Mouse (Mus musculus): ENCODE results near the gene Clstn2. TPM values are rescaled to one million over a fixed set of nuclear protein-coding genes. Genes with fewer than 3 reads are reported as not detected.

The Clstn2 gene
- polyA plus RNA-seq, 1 experiment from 2014 or later: 1.3 TPM

DNA sequence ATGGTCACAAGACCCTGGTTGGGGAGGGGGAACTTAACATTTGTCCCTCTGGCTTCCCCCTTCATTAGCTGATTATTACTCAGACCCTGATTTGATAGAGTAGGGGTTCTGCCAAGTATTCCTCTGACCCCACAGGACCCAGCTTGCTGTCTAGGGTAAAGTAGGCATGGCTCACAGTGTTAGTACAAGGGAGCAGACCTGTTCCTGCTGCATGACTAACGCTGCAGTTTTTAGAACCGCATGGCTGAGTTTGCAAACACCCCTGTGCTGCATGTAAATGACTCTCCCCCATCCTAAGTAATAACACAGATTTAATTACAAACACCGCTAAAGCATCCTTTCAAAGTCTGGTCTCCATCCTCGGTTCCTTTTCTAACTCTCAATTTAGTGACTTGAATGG is 531.6 kb downstream of the Clstn2 start:
- ATAC-seq (ENCODE audit: insufficient number of reproducible peaks, low FRiP score, low TSS enrichment, low read depth) (no peak), DNase-seq (ENCODE audit: low spot score) (no peak)
- no peak overlapping the region for H3K9ac ChIP-seq (ENCODE audit: low read length)
- no peak overlapping the region for H3K27ac ChIP-seq (replicated peaks; ENCODE audit: low read depth, low read length)
- no peak overlapping the region for H3K4me3 ChIP-seq (ENCODE audit: low read depth, low read length)
- H3K4me2 ChIP-seq (ENCODE audit: low read depth, severe bottlenecking): no peak overlapping the region
- no peaks in the 10 kb centered on the region for H3K9me3 ChIP-seq (ENCODE audit: control insufficient read depth, low read length)
- no peaks in the 10 kb centered on the region for H3K27me3 ChIP-seq (ENCODE audit: control insufficient read depth, insufficient read depth, low read length)
- no peaks in the 10 kb centered on the region for H3K4me1 ChIP-seq (ENCODE audit: control insufficient read depth, insufficient read depth, low read length)
- WGBS: 70% methylated on average over 4 of the region's 4 CpGs
- H3K36me3 ChIP-seq (ENCODE audit: control insufficient read depth, insufficient read depth, low read length): no peaks in the 10 kb centered on the region

DNA sequence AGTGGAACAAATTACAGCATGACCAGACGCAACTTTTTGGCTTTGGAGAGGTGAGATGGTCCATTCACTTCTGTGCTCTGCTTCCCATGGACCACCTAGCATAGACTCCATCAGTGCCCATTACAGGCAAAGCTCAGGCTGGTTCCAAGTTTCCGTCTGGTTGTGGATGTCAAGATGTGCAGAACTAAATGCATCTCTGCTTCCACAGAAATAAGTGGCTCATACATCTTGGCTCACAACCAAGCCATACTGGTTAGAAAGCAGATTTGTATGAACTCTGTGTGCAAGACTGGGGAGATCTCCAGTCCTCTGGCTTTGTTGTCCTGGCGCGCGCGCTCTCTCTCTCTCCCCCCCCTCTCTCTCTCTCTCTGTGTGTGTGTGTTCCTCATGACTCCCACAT is 537.9 kb downstream of the Clstn2 start:
- H3K4me2 ChIP-seq (ENCODE audit: low read depth, severe bottlenecking): no peak overlapping the region
- H3K9ac ChIP-seq (ENCODE audit: low read length): no peak overlapping the region
- no peaks in the 10 kb centered on the region for H3K36me3 ChIP-seq (ENCODE audit: control insufficient read depth, insufficient read depth, low read length)
- H3K9me3 ChIP-seq (ENCODE audit: control insufficient read depth, low read length): no peaks in the 10 kb centered on the region
- H3K27ac ChIP-seq (replicated peaks; ENCODE audit: low read depth, low read length): no peak overlapping the region
- H3K4me1 ChIP-seq (ENCODE audit: control insufficient read depth, insufficient read depth, low read length): no peaks in the 10 kb centered on the region
- DNase-seq (ENCODE audit: low spot score): no peak
- WGBS: 97% methylated on average over 6 of the region's 6 CpGs
- H3K27me3 ChIP-seq (ENCODE audit: control insufficient read depth, insufficient read depth, low read length): no peaks in the 10 kb centered on the region
- no peak for ATAC-seq (ENCODE audit: insufficient number of reproducible peaks, low FRiP score, low TSS enrichment, low read depth)
- no peak overlapping the region for H3K4me3 ChIP-seq (ENCODE audit: low read depth, low read length)

DNA sequence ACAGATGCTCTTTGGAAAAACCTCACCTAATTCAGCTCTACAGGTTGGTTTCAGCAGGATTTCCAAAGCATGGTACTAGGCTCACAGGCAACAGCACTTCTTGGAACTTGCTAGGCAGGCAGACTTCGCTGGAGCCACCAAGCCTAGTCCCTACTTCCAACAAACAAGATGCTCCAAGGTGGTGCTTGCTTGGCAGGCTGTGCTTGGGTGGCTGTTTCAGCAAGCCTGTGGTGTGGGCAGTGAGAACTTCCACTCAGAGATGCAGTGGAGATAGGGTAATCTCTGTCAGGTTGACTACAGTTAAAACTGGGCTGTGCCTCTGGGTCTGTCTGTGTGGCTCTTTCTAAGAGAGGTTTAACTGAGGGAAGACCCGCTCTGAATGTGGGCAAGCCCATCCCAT is 541.4 kb downstream of the Clstn2 start:
- no peak overlapping the region for H3K4me2 ChIP-seq (ENCODE audit: low read depth, severe bottlenecking)
- H3K27me3 ChIP-seq (ENCODE audit: control insufficient read depth, insufficient read depth, low read length): no peaks in the 10 kb centered on the region
- ATAC-seq (ENCODE audit: insufficient number of reproducible peaks, low FRiP score, low TSS enrichment, low read depth) (no peak), DNase-seq (ENCODE audit: low spot score) (no peak)
- H3K9ac ChIP-seq (ENCODE audit: low read length): no peak overlapping the region
- no peaks in the 10 kb centered on the region for H3K4me1 ChIP-seq (ENCODE audit: control insufficient read depth, insufficient read depth, low read length)
- H3K36me3 ChIP-seq (ENCODE audit: control insufficient read depth, insufficient read depth, low read length): no peaks in the 10 kb centered on the region
- no peaks in the 10 kb centered on the region for H3K9me3 ChIP-seq (ENCODE audit: control insufficient read depth, low read length)
- H3K4me3 ChIP-seq (ENCODE audit: low read depth, low read length): no peak overlapping the region
- H3K27ac ChIP-seq (replicated peaks; ENCODE audit: low read depth, low read length): no peak overlapping the region
- 89% methylated on average over 2 of the region's 2 CpGs for WGBS

DNA sequence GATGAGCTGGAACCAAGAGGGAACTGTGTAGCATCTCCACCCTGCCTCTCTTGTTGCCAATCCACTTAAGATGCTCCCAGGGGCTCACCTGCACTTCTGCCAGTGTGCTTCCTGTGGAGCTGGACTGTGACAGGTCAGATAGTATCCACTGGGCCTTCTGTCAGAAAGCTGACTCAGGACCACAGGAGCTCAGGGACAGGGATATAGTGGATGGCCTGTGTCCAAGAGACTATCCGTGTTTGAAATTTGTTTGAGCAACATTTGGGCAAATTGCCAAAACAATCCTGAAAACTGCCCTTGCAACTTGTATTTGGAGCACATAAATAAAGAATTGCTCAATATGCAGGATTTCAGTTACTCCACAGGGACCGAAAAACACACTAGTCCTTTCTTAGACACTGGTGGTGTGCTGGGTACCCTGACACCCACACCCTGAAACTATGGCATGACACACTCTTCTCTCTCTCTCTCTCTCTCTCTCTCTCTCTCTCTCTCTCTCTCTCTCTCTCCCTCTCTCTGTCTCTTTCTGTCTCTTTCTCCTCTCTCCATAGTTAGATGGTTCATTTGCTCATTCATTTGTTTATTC is 542.3 kb downstream of the Clstn2 start:
- Histone ChIP-seq H3K4me2 (ENCODE audit: low read depth, severe bottlenecking) (no peak overlapping the region), H3K4me3 (ENCODE audit: low read depth, low read length) (no peak overlapping the region), H3K4me1 (ENCODE audit: control insufficient read depth, insufficient read depth, low read length) (no peaks in the 10 kb centered on the region), H3K27me3 (ENCODE audit: control insufficient read depth, insufficient read depth, low read length) (no peaks in the 10 kb centered on the region), H3K36me3 (ENCODE audit: control insufficient read depth, insufficient read depth, low read length) (no peaks in the 10 kb centered on the region), H3K27ac (replicated peaks; ENCODE audit: low read depth, low read length) (no peak overlapping the region), H3K9ac (ENCODE audit: low read length) (no peak overlapping the region), H3K9me3 (ENCODE audit: control insufficient read depth, low read length) (no peaks in the 10 kb centered on the region)
- DNase-seq (ENCODE audit: low spot score) (no peak), ATAC-seq (ENCODE audit: insufficient number of reproducible peaks, low FRiP score, low TSS enrichment, low read depth) (no peak)
- 96% methylated on average over 2 of the region's 2 CpGs for WGBS

DNA sequence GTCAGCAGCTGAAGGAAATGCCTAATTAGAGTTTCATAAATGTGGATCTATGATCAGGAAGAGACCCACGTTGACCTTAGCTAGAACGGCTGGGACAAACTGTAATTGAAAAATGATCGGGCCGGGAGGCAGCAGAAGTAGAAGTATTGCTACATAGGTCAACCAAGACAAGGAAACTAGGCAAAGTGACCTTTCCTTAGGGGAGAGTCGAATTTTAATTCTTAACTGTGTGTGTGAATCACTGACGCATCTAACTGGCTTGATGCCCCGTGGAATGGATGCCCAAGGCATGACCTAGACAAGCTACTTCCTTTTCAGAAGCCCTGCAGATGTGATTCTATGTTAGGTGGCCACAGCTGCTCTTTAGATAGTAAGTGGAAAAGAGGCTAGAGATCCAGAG is 546.2 kb downstream of the Clstn2 start:
- WGBS: 79% methylated on average over 7 of the region's 7 CpGs
- H3K4me3 ChIP-seq (ENCODE audit: low read depth, low read length): no peak overlapping the region
- H3K4me2 ChIP-seq (ENCODE audit: low read depth, severe bottlenecking): no peak overlapping the region
- H3K27me3 ChIP-seq (ENCODE audit: control insufficient read depth, insufficient read depth, low read length): no peaks in the 10 kb centered on the region
- ATAC-seq (ENCODE audit: insufficient number of reproducible peaks, low FRiP score, low TSS enrichment, low read depth) (no peak), DNase-seq (ENCODE audit: low spot score) (no peak)
- H3K4me1 ChIP-seq (ENCODE audit: control insufficient read depth, insufficient read depth, low read length): no peaks in the 10 kb centered on the region
- H3K9me3 ChIP-seq (ENCODE audit: control insufficient read depth, low read length): no peaks in the 10 kb centered on the region
- H3K27ac ChIP-seq (replicated peaks; ENCODE audit: low read depth, low read length): no peak overlapping the region
- H3K9ac ChIP-seq (ENCODE audit: low read length): no peak overlapping the region
- H3K36me3 ChIP-seq (ENCODE audit: control insufficient read depth, insufficient read depth, low read length): no peaks in the 10 kb centered on the region

DNA sequence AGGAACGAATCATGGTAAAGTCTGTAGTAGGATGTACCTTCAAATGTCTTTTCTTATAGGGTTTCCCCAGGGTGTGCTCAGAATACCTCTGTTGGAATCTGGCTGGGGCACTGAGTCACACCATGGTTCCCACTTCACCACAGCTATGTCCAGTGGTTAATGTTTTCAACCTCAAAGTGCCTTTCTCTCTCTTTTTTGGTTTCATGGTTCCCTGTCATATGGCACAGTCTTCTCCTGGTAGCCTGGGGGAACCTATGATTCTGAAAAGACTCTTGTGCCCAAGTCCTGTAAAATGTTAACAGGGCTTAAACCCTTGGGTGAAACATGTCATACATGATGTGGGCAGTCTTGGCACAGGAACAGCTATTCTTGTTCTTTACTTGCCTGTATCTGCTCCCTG is 551.8 kb downstream of the Clstn2 start:
- WGBS: 75% methylated on average over 1 of the region's 1 CpGs
- Histone ChIP-seq H3K27me3 (ENCODE audit: control insufficient read depth, insufficient read depth, low read length) (no peaks in the 10 kb centered on the region), H3K9me3 (ENCODE audit: control insufficient read depth, low read length) (no peaks in the 10 kb centered on the region), H3K4me3 (ENCODE audit: low read depth, low read length) (no peak overlapping the region), H3K36me3 (ENCODE audit: control insufficient read depth, insufficient read depth, low read length) (no peaks in the 10 kb centered on the region), H3K9ac (ENCODE audit: low read length) (no peak overlapping the region), H3K4me1 (ENCODE audit: control insufficient read depth, insufficient read depth, low read length) (no peaks in the 10 kb centered on the region), H3K27ac (replicated peaks; ENCODE audit: low read depth, low read length) (no peak overlapping the region), H3K4me2 (ENCODE audit: low read depth, severe bottlenecking) (no peak overlapping the region)
- no peak for ATAC-seq (ENCODE audit: insufficient number of reproducible peaks, low FRiP score, low TSS enrichment, low read depth)
- DNase-seq (ENCODE audit: low spot score): no peak

DNA sequence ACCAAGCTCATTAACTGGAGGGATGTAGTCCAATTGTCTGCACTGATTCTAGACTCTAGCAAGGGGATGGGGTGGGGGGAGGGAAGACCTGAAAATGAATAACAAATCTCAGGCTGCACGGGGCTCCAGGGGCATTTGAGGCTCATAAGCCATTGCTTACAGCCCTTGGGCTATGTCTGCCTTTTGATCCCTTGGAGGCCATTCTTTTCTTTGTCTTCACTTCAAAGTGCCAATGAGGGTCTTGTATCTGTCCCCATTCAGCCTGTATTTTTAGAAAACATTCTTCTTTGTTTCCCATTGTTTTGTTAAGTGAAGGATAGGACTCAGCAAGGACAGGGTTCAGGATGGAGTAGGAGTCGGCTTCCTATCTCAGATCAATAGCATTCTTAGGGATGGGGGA is 556.0 kb downstream of the Clstn2 start:
- H3K4me1 ChIP-seq (ENCODE audit: control insufficient read depth, insufficient read depth, low read length): no peaks in the 10 kb centered on the region

DNA sequence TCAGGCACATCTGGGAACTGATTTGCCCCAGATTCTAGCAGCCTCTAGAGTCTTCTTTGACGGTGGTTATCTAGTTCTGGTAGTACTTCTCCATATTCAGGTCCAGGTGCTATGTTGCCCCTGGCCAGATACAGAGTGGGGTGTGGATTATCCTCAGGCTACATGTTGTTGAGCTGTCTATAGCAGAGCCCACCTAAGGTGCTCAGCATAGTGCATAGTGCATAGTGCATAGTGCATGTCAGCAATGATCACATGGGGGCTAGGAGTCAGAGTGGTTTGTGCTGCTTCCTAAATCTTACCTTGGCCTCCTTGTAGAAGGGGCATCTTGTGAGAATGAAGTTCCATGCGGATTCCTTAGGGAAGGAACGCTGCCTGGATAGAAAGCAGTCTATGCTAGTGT is 556.5 kb downstream of the Clstn2 start:
- DNase-seq (ENCODE audit: low spot score): no peak
- Histone ChIP-seq H3K9me3 (ENCODE audit: control insufficient read depth, low read length) (no peaks in the 10 kb centered on the region), H3K36me3 (ENCODE audit: control insufficient read depth, insufficient read depth, low read length) (no peaks in the 10 kb centered on the region), H3K4me3 (ENCODE audit: low read depth, low read length) (no peak overlapping the region), H3K27ac (replicated peaks; ENCODE audit: low read depth, low read length) (no peak overlapping the region), H3K9ac (ENCODE audit: low read length) (no peak overlapping the region), H3K27me3 (ENCODE audit: control insufficient read depth, insufficient read depth, low read length) (no peaks in the 10 kb centered on the region), H3K4me1 (ENCODE audit: control insufficient read depth, insufficient read depth, low read length) (no peaks in the 10 kb centered on the region), H3K4me2 (ENCODE audit: low read depth, severe bottlenecking) (no peak overlapping the region)
- 84% methylated on average over 3 of the region's 3 CpGs for WGBS
- ATAC-seq (ENCODE audit: insufficient number of reproducible peaks, low FRiP score, low TSS enrichment, low read depth): no peak

More for the DNA sequence above, 556.0 kb downstream of the Clstn2 start:
- ATAC-seq (ENCODE audit: insufficient number of reproducible peaks, low FRiP score, low TSS enrichment, low read depth): no peak
- Histone ChIP-seq H3K9ac (ENCODE audit: low read length) (no peak overlapping the region), H3K27ac (replicated peaks; ENCODE audit: low read depth, low read length) (no peak overlapping the region), H3K27me3 (ENCODE audit: control insufficient read depth, insufficient read depth, low read length) (no peaks in the 10 kb centered on the region), H3K4me3 (ENCODE audit: low read depth, low read length) (no peak overlapping the region), H3K4me2 (ENCODE audit: low read depth, severe bottlenecking) (no peak overlapping the region), H3K9me3 (ENCODE audit: control insufficient read depth, low read length) (no peaks in the 10 kb centered on the region), H3K36me3 (ENCODE audit: control insufficient read depth, insufficient read depth, low read length) (no peaks in the 10 kb centered on the region)
- 49% methylated on average over 2 of the region's 2 CpGs for WGBS
- no peak for DNase-seq (ENCODE audit: low spot score)

DNA sequence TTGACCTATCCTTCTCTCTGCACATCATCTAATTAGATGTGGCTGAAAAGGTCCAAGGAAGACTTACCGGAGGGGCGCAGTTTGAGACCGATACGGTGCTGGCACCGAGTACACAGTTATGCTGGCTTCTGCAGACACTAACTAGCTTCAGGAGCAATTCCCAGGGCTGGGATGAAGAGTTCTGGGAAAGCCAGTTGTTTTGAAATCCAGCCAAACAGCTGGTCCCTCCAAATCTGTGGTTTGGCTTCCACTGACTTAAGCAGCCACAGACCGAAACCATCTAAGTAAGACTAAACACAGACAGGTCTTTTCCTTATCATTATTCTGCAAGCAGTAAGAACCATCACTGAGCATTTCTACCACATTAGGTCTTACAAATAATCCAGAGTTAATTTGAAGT is 558.1 kb downstream of the Clstn2 start:
- Histone ChIP-seq H3K4me2 (ENCODE audit: low read depth, severe bottlenecking) (no peak overlapping the region), H3K4me3 (ENCODE audit: low read depth, low read length) (no peak overlapping the region), H3K27me3 (ENCODE audit: control insufficient read depth, insufficient read depth, low read length) (no peaks in the 10 kb centered on the region), H3K36me3 (ENCODE audit: control insufficient read depth, insufficient read depth, low read length) (no peaks in the 10 kb centered on the region), H3K4me1 (ENCODE audit: control insufficient read depth, insufficient read depth, low read length) (no peaks in the 10 kb centered on the region), H3K9ac (ENCODE audit: low read length) (no peak overlapping the region), H3K9me3 (ENCODE audit: control insufficient read depth, low read length) (no peaks in the 10 kb centered on the region), H3K27ac (replicated peaks; ENCODE audit: low read depth, low read length) (no peak overlapping the region)
- 96% methylated on average over 6 of the region's 6 CpGs for WGBS
- DNase-seq (ENCODE audit: low spot score) (no peak), ATAC-seq (ENCODE audit: insufficient number of reproducible peaks, low FRiP score, low TSS enrichment, low read depth) (no peak)

All from limb, embryonic 11.5 days (tissue).